In the genomic region with DNA sequence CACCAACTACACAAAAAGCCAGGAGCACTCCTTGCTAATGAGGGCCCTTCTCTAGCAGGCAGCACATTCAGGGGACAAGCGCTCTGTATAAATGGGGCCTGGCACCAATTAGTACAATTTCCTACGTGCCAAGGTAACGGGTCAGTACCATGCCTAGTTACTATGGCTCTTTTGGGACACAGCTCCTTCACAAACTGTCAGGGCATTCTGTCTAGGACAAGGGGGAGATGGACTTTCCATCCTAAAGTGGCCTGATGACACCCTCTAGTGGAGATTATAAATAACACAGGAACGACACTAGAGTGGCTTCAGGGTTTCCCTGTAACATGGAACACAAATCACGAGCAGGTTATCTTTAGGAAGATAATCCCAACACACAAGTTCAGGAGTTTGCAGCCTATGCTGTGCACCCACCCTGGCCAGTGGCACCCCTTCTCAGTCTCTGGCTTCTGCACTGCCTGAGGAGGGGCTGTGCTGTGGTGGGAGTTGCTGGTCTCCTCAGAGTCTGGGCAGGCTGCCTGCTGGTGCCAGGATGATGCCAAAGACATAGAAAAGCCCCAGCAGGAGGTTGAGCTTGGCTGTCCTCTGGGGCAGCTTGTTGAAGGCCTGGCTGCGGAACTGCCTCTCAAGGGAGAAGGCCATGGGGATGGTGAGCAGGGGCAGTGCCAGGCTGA, we compare ENCODE assay signal across 8 mouse cellular contexts. TPM values are rescaled to one million over a fixed set of nuclear protein-coding genes. Genes with fewer than 3 reads are reported as not detected.
DNase-seq lines count a peak whose midpoint lies in the region; ATAC-seq lines count a peak whose summit lies in the region.

No protein-coding gene starts in this region.

- H3K4me3 ChIP-seq in hindbrain, embryonic 10.5 days: no peak overlapping the region
- no peak overlapping the region for H3K4me3 ChIP-seq in midbrain, embryonic 13.5 days (replicated peaks)

- no peak overlapping the region for H3K4me2 ChIP-seq in midbrain, embryonic 13.5 days (replicated peaks)

- no peaks in the 10 kb centered on the region for H3K27me3 ChIP-seq in hindbrain, embryonic 10.5 days (ENCODE audit: insufficient read depth, poor library complexity, severe bottlenecking)
- H3K27me3 ChIP-seq in midbrain, embryonic 13.5 days: no peaks in the 10 kb centered on the region

- H3K36me3 ChIP-seq in hindbrain, embryonic 10.5 days: peaks cover 42% of the 10 kb centered on the region
- H3K36me3 ChIP-seq in midbrain, embryonic 13.5 days: peaks cover 12% of the 10 kb centered on the region

- H3K9ac ChIP-seq in midbrain, embryonic 13.5 days (replicated peaks): 0 out of 2 replicates have a peak overlapping the region, but pooled peaks have one; percentile 40

- peak; percentile 51 for DNase-seq in kidney, adult 9 months
- DNase-seq in kidney, adult 11 months: no peak
- DNase-seq in cerebellum, adult 8-10 months: peak; percentile 30
- DNase-seq in hindbrain, embryonic 10.5 days (ENCODE audit: low spot score): no peak
- DNase-seq in gastrocnemius, postnatal 10 days: no peak
- no peak for DNase-seq in spleen, postnatal 14 days (ENCODE audit: low spot score in 2 of 2)
- DNase-seq in spleen, adult 18-20 months: no peak

- WGBS in hindbrain, embryonic 10.5 days: 74% methylated on average over 6 of the region's 6 CpGs
- 68% methylated on average over 6 of the region's 6 CpGs for WGBS in midbrain, embryonic 13.5 days

- ATAC-seq in midbrain, embryonic 13.5 days: peak; percentile 72

- 0 out of 2 replicates have a peak, but pooled peaks cover 11% of the 10 kb centered on the region for H3K4me1 ChIP-seq in hindbrain, embryonic 10.5 days (replicated peaks)
- 0 out of 2 replicates have a peak, but pooled peaks cover 4% of the 10 kb centered on the region for H3K4me1 ChIP-seq in midbrain, embryonic 13.5 days (replicated peaks)

- H3K27ac ChIP-seq in hindbrain, embryonic 10.5 days: 0 out of 2 replicates have a peak overlapping the region, but pooled peaks have one; percentile 1
- no peak overlapping the region; the same call in 1 of the 2 replicates for H3K27ac ChIP-seq in midbrain, embryonic 13.5 days

- no peaks in the 10 kb centered on the region for H3K9me3 ChIP-seq in hindbrain, embryonic 10.5 days
- H3K9me3 ChIP-seq in midbrain, embryonic 13.5 days: no peaks in the 10 kb centered on the region

RNA-seq across cellular contexts. Expression of gene Ubiad1, which starts 8.8 kb away (rescaled TPM):
- 25.0 and 25.8 TPM in 2 replicates for polyA plus RNA-seq in hindbrain, embryonic 10.5 days (2016; fragmentation: Nextera tagmentation; extraction: Ambion mirVana)
- 20.5 and 22.2 TPM in 2 replicates for polyA plus RNA-seq in midbrain, embryonic 13.5 days (2015; fragmentation: Nextera tagmentation; extraction: Ambion mirVana)
- 1 to 10 TPM; 7.5 to 9.2 TPM for total RNA-seq in gastrocnemius, postnatal 10 days (2021)

RNA-seq across cellular contexts. Expression of gene Mtor, which starts 12.6 kb away (rescaled TPM):
- 25.1 and 25.3 TPM in 2 replicates for polyA plus RNA-seq in hindbrain, embryonic 10.5 days (2016; fragmentation: Nextera tagmentation; extraction: Ambion mirVana)
- polyA plus RNA-seq in midbrain, embryonic 13.5 days (2015; fragmentation: Nextera tagmentation; extraction: Ambion mirVana): 25.9 and 27.3 TPM in 2 replicates
- total RNA-seq in gastrocnemius, postnatal 10 days (2021): 10 to 100 TPM; 26.3 to 30.6 TPM

Comparison
In these comparisons a context has a peak if more than half of its experiments do, and no peak if none do; other contexts are left out.
1. DNase-seq: peak in kidney, adult 9 months (single experiment) and cerebellum, adult 8-10 months (single experiment); none in kidney, adult 11 months (single experiment), hindbrain, embryonic 10.5 days (single experiment), gastrocnemius, postnatal 10 days (single experiment), spleen, postnatal 14 days (0 of 2) and spleen, adult 18-20 months (0 of 2).